20 mouse cellular contexts compared by ENCODE assay signal in the genomic region with DNA sequence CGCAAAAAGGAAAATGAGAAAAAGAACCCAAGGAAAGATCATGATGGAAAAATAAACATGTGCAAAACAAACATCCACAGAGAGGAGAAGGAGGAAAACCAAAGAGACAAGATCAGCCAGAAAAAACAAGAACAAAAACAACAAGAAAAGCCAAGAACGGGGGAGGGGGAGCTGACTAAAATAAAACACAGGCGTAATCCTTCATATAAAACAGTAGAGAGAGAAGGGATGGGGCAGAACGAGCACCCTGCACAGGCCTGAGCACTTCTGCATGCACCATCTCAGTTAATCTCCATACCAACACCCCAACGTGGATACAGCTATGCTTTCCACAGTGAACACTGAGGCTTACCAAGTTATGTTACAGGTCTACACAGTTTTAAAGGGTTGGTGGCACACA. TPM values are rescaled to one million over a fixed set of nuclear protein-coding genes. Genes with fewer than 3 reads are reported as not detected.
DNase-seq lines count a peak whose midpoint lies in the region; ATAC-seq lines count a peak whose summit lies in the region.
"Had no signal": no experiment of that assay in that cellular context is flagged by ENCODE, and none has a peak within 500 bp of the region (broad histone marks: within the 10 kb centered on the region; RNA-seq: fewer than 3 reads in every experiment).

No protein-coding gene starts in this region.

- no peaks in the 10 kb centered on the region for H3K27me3 ChIP-seq in kidney, embryonic 15.5 days
- H3K27me3 ChIP-seq in embryonic facial prominence, embryonic 15.5 days: no peaks in the 10 kb centered on the region
- H3K27me3 ChIP-seq: hindbrain, embryonic 15.5 days; limb, embryonic 15.5 days; midbrain, embryonic 12.5 days had no signal

- H3K9ac ChIP-seq in kidney, embryonic 15.5 days: no peak overlapping the region
- no peak overlapping the region for H3K9ac ChIP-seq in embryonic facial prominence, embryonic 15.5 days
- H3K9ac ChIP-seq: hindbrain, embryonic 15.5 days; limb, embryonic 15.5 days; midbrain, embryonic 12.5 days had no signal

- 38% methylated on average over 5 of the region's 5 CpGs for WGBS in kidney, embryonic 15.5 days
- 37% methylated on average over 5 of the region's 5 CpGs for WGBS in embryonic facial prominence, embryonic 15.5 days

- peak overlapping the region; percentile 11; the same call in 1 of the 2 replicates for H3K27ac ChIP-seq in kidney, embryonic 15.5 days
- peak overlapping the region; percentile 51; the same call in 1 of the 2 replicates for H3K27ac ChIP-seq in embryonic facial prominence, embryonic 15.5 days (replicated peaks)
- H3K27ac ChIP-seq: hindbrain, embryonic 15.5 days; limb, embryonic 15.5 days; macrophage; midbrain, embryonic 12.5 days had no signal

- H3K4me1 ChIP-seq in kidney, embryonic 15.5 days: peaks cover 9% of the 10 kb centered on the region
- H3K4me1 ChIP-seq in embryonic facial prominence, embryonic 15.5 days: no peaks in the 10 kb centered on the region
- H3K4me1 ChIP-seq: hindbrain, embryonic 15.5 days; midbrain, embryonic 12.5 days had no signal

- intact Hi-C loops in heart, postnatal 36 days (cut with DNase I): loop anchor here (10.0 kb wide), 1 partner anchor 682 kb away; no protein-coding TSS in a partner anchor

- H3K4me2 ChIP-seq in kidney, embryonic 15.5 days: peak overlapping the region; percentile 39
- peak overlapping the region; percentile 15; the same call in 1 of the 2 replicates for H3K4me2 ChIP-seq in embryonic facial prominence, embryonic 15.5 days (replicated peaks)
- H3K4me2 ChIP-seq: hindbrain, embryonic 15.5 days; limb, embryonic 15.5 days; midbrain, embryonic 12.5 days had no signal

- no peaks in the 10 kb centered on the region for H3K9me3 ChIP-seq in kidney, embryonic 15.5 days (replicated peaks)
- no peaks in the 10 kb centered on the region for H3K9me3 ChIP-seq in embryonic facial prominence, embryonic 15.5 days (replicated peaks)
- H3K9me3 ChIP-seq: hindbrain, embryonic 15.5 days; limb, embryonic 15.5 days; midbrain, embryonic 12.5 days had no signal

- DNase-seq in heart, adult 8-10 months (ENCODE audit: low spot score): peak; percentile 33
- DNase-seq in heart, postnatal 36 days: no peak
- no peak for DNase-seq in kidney, postnatal 36 days
- peak; percentile 58 for DNase-seq in NIH3T3 (ENCODE audit: low read depth)
- no peak for DNase-seq in layer of hippocampus, adult 9-10 months (ENCODE audit: low spot score)
- DNase-seq: B cell, adult 2 months; cerebellum, adult 18-20 months; cerebellum, postnatal 36 days; kidney, adult 2 months; retina, postnatal 1 day; right cerebral cortex, postnatal 4 days; thymus, adult 2 months had no signal

- H3K36me3 ChIP-seq in kidney, embryonic 15.5 days: no peaks in the 10 kb centered on the region
- H3K36me3 ChIP-seq in embryonic facial prominence, embryonic 15.5 days: no peaks in the 10 kb centered on the region
- H3K36me3 ChIP-seq: hindbrain, embryonic 15.5 days; limb, embryonic 15.5 days; midbrain, embryonic 12.5 days had no signal

- no peak overlapping the region for H3K4me3 ChIP-seq in kidney, embryonic 15.5 days (replicated peaks)
- no peak overlapping the region for H3K4me3 ChIP-seq in embryonic facial prominence, embryonic 15.5 days (replicated peaks)
- H3K4me3 ChIP-seq: hindbrain, embryonic 15.5 days; limb, embryonic 15.5 days; midbrain, embryonic 12.5 days had no signal

- peak; percentile 46; the same call in 1 of the 2 replicates for ATAC-seq in kidney, embryonic 15.5 days (replicated peaks; ENCODE audit: low FRiP score)
- no peak for ATAC-seq in embryonic facial prominence, embryonic 15.5 days (ENCODE audit: insufficient number of reproducible peaks, low FRiP score, low TSS enrichment, low read depth)
- ATAC-seq: forebrain, embryonic 14.5 days had no signal

RNA-seq across cellular contexts. Expression of gene Six1, which starts 40.9 kb away (rescaled TPM):
- 1 to 10 TPM; 1.6 to 3.6 (median 2.9) TPM for total RNA-seq in heart, adult 8-10 months (2022)
- total RNA-seq in heart, postnatal 36 days (2021): 1 to 10 TPM in 1 of 2 experiments, under 1 TPM in 1; 0.89 to 1.3 TPM
- polyA plus RNA-seq in kidney, embryonic 15.5 days (2015; fragmentation: Nextera tagmentation; extraction: Ambion mirVana): 1.9 and 2.3 TPM in 2 replicates
- 40.0 and 48.3 TPM in 2 replicates for polyA plus RNA-seq in embryonic facial prominence, embryonic 15.5 days (2015; fragmentation: Nextera tagmentation; extraction: Ambion mirVana)
- total RNA-seq: monocyte, adult 5-6 weeks had no signal
- polyA plus RNA-seq: macrophage had no signal

Comparison
In these comparisons a context has a peak if more than half of its experiments do, and no peak if none do; other contexts are left out.
1. DNase-seq: peak in heart, adult 8-10 months (single experiment) and NIH3T3 (single experiment); none in heart, postnatal 36 days (0 of 2), kidney, postnatal 36 days (0 of 2) and layer of hippocampus, adult 9-10 months (single experiment).